Comparison of ENCODE assay signal across 20 mouse cellular contexts in the genomic region with DNA sequence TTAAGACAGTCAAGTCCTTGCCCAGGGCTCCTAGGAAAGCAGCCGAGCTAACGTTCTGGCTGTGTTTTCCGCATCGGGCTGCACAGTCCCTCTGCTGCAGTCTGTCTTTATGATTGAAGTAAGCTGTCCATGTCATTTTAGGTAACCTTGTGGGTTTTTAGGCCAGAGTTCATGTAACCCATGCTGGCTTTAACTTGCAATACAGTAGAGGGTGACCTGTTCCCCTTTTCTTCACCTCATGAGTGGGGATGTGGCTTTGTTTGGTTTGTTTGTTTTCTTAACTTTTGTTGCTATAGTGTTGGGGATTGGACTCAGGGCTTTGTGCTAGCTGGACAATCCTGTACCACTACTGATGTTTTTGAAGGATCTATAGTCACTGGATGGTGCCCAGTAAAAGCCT.
DNase-seq lines count a peak whose midpoint lies in the region; ATAC-seq lines count a peak whose summit lies in the region.
"Had no signal": no experiment of that assay in that cellular context is flagged by ENCODE, and none has a peak within 500 bp of the region (broad histone marks: within the 10 kb centered on the region; RNA-seq: fewer than 3 reads in every experiment).

No protein-coding gene starts in this region.

- ATAC-seq in granulocyte monocyte progenitor cell, adult 5-6 weeks (replicated peaks; ENCODE audit: poor library complexity, severe bottlenecking) = peak; percentile 69
- ATAC-seq: CD4-positive, CD25-positive, alpha-beta regulatory T cell, adult 4 months; forebrain, embryonic 14.5 days; forebrain, postnatal 0 days; hindbrain, postnatal 0 days; inflammation-experienced regulatory T-cells, adult 6 months had no signal

- DNase-seq in lung, postnatal 36 days = peak; percentile 21
- no peak for DNase-seq in lung, postnatal 10 days
- DNase-seq in adipocyte (ENCODE audit: low spot score) = peak; percentile 3
- DNase-seq in left cerebral cortex, adult 9 months (ENCODE audit: low spot score in 2 of 2) = no peak
- DNase-seq in adrenal gland, adult (ENCODE audit: inconsistent age in 2 of 2, low spot score in 1 of 2) = no peak
- DNase-seq: adrenal gland, adult 2 months; adrenal gland, postnatal 14 days; cerebellum, adult 11 months; cerebellum, adult 2 months; cerebellum, adult 9-11 months; cerebellum, postnatal 25 days; forebrain, postnatal 0 days; gastrocnemius, adult 2 months; gastrocnemius, postnatal 14 days; heart, adult 2 months had no signal

Comparison
In these comparisons a context has a peak if more than half of its experiments do, and no peak if none do; other contexts are left out.
1. DNase-seq: peak in lung, postnatal 36 days (single experiment) and adipocyte (single experiment); none in lung, postnatal 10 days (single experiment), left cerebral cortex, adult 9 months (0 of 2) and adrenal gland, adult (0 of 2).